Mouse (Mus musculus) bone marrow macrophage, adult 2 months (primary cell): ENCODE measurements at regions not wholly inside any gene's neighbourhood (a gene's known extent, or its start where the extent isn't known, plus 50 kb on each side); places are given as distances from the start of the nearest gene placed in this dataset.

Source experiments
- CTCF ChIP-seq: IDR thresholded peaks from 2 replicates; pipeline ENCODE4 v1.5.1; 2012; ENCODE audit warnings: low read depth, mild to moderate bottlenecking, low read length, moderate library complexity
- POLR2A ChIP-seq: IDR thresholded peaks from 2 replicates; pipeline ENCODE4 v1.6.1; 2012; ENCODE audit warnings: mild to moderate bottlenecking, low read depth, low read length, borderline replicate concordance

- no peak for TF ChIP-seq CTCF
- TF ChIP-seq POLR2A = no peak
Observed at GRCm38 (mm10) chr15:64546035-64546434, 271.5 kb upstream of the Gm21798 start.
